Mouse (Mus musculus) right cerebral cortex, postnatal 25 days (tissue): ENCODE data around the gene Clstn3.
"Not testable (repeated sequence)": the region's sequence is repeated elsewhere in the genome, so short reads cannot be mapped to it uniquely, and the experiment has no call there.

Experiments used
- DNase-seq: peaks from one replicate; pipeline ENCODE4 v3.0.0; 2022

Gene Clstn3

DNA sequence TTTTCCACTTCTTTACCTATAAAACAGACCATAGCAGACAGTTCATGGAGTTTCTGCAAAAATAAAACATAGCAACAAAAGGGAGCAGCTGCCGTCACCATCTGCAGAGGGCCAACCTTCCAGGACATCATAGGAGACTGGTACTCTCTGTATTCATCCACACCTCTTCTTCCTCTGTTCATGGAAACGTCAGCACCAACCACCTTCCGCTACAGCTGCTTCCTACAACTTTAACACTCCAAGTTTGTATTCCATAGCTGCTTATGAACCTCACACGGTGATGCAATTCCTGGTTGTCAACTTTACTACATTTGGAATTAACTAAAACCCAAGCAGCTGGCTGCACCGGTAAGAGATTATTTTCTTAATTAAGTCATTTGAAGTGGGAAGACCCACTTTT is 56.2 kb downstream of the Clstn3 start:
- no peak for DNase-seq

DNA sequence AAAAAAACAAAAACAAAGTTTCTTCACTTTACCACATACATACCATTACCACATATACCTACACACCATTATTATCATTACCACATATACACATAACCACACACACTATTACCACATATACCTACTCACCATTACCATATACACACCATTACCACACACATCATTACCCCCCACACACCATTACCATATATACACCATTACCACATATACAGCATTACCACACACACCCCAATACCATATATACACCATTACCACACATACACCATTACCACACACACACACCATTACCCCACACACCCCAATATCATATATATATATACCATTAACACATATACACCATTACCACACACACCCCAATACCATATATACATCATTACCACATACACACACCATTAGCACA is 57.4 kb downstream of the Clstn3 start:
- DNase-seq: no peak

DNA sequence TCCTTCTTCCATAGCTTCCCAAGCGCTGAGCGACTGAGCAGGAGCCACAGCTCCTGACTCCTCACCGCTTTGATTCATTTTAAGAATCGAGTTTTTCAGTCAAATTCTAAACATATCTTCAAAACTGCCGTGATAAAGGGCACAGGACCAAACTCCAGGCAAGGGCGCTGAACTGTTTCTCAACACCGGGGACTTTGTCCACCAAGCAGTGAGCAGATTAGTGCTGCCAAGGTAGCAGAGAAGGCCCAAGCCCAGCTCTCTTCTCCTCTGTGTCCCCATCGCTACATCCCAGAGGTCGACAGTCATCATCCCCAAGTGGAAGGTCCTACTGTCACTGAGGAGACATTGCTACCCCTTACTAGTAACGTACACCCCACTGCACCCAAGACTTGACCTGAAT is 58.3 kb downstream of the Clstn3 start:
- no peak for DNase-seq

DNA sequence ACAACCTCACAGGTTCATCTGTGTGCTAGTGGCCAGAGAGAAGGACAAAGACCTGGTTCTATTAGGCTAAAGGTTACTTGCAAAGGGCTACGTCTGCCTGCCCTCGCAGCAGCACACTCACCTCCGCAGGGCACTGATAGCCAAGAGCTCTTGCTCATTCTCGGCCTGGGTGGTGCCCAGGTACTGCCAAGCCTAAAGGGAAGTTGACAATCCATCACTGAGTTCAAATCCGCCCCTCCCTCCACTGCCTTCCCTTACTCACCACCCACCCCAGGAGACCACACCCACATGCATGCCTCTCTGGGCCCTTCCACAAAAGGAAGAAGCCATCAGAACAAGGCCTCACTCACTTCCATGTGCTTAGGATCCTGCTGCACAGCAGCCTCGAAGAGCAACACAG is 64.9 kb downstream of the Clstn3 start:
- no peak for DNase-seq

- not testable (repeated sequence) for DNase-seq
Measured at GRCm38 (mm10) chr6:124394991-124395390, 69.6 kb downstream of the Clstn3 start.
